Mouse (Mus musculus) lung, embryonic 14.5 days (tissue): ENCODE results near the gene Vmac. TPM values are rescaled to one million over a fixed set of nuclear protein-coding genes. Genes with fewer than 3 reads are reported as not detected.

Source experiments
- ATAC-seq: fragments of 200-750 bp; cut with Nextera tagmentation; 2 replicates; pipeline ENCODE4 v1.8.0; 2017; ENCODE audit warnings: mild to moderate bottlenecking, moderate TSS enrichment, moderate library complexity; ENCODE audit not compliant: insufficient read depth
- DNase-seq: peaks from one replicate; pipeline ENCODE4 v3.0.0-alpha.2; 2015
- H3K27ac ChIP-seq: fragments of 300-500 bp; sonication (generic); 2 replicates; pipeline ENCODE4 v1.5.1; 2014; ENCODE audit warnings: low read depth, mild to moderate bottlenecking, moderate library complexity
- H3K27me3 ChIP-seq: fragments of 300-500 bp; sonication (generic); 2 replicates; pipeline ENCODE4 v1.6.1; 2014; ENCODE audit warnings: low read length, control low read depth; ENCODE audit not compliant: insufficient read depth
- H3K36me3 ChIP-seq: fragments of 300-500 bp; sonication (generic); 2 replicates; pipeline ENCODE4 v1.6.1; 2014; ENCODE audit warnings: control low read depth; ENCODE audit not compliant: insufficient read depth
- H3K4me1 ChIP-seq: fragments of 300-500 bp; sonication (generic); 2 replicates; pipeline ENCODE4 v1.6.1; 2014; ENCODE audit warnings: antibody characterized with exemption, control low read depth; ENCODE audit not compliant: insufficient read depth
- H3K4me2 ChIP-seq: fragments of 300-500 bp; sonication (generic); 2 replicates; pipeline ENCODE4 v1.6.1; 2014; ENCODE audit warnings: mild to moderate bottlenecking
- H3K4me3 ChIP-seq: fragments of 300-500 bp; sonication (generic); 2 replicates; pipeline ENCODE4 v1.5.1; 2014; ENCODE audit warnings: low read depth, low read length
- H3K9ac ChIP-seq: fragments of 300-500 bp; sonication (generic); 2 replicates; pipeline ENCODE4 v1.6.1; 2014
- H3K9me3 ChIP-seq: fragments of 300-500 bp; sonication (generic); 2 replicates; pipeline ENCODE4 v1.6.1; 2016; ENCODE audit warnings: low read depth, low read length, control low read depth
- CTCF ChIP-seq: IDR thresholded peaks from 2 replicates; pipeline ENCODE4 v1.5.1; 2016; ENCODE audit warnings: antibody characterized with exemption, low read depth
- WGBS: fragments of 180-500 bp; shearing (Covaris S2); extraction: QIAGEN DNeasy Blood & Tissue Kit; methylation state at CpG from one replicate; pipeline ENCODE4 v1.1.7; 2014; 5-methylcytosine and 5-hydroxymethylcytosine counted together
- polyA plus RNA-seq: library from polyadenylated mRNA; unstranded; fragments of >200 nt; fragmentation: Nextera tagmentation; extraction: Ambion mirVana; gene quantifications from 2 replicates; pipeline ENCODE4 v1.2.1, GENCODE M21; 2014

Gene Vmac
- polyA plus RNA-seq, 1 experiment from 2014 or later, result 19.6 TPM

DNA sequence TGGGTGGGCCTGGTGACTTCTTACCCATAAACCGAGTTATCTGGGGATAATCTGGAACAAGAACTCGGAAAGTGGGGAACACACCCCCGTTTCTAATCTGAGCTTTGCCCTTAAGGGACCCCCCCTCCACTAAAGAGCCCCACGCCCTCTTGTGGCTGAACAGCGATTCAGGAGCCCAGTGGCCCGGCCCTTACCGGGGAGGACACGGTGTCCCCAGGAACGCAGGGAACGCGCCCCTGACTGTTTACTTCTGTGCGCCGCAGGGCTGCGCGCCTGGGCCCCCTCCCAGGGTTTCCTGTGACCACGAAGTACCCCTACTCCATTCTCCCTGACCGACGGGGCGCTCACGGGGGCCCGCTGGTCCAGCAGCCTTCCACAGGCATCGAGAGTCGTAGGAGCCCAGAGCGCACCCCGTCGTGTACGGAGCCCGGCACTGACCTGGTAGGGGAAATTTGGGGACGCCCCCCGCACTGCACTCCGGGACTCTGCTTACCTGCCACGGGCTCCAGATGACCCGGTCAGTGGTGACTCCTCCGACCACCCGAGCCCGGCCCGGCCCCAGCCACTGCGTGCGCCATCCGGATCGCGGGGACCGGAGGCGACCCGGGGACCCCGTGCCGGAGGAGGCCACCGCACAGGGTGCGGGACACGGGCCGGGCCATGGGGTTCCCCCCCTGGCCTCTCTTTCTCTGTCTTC is 39.0 kb upstream of the Vmac start:
- no peaks in the 10 kb centered on the region for H3K36me3 ChIP-seq
- peak overlapping the region; percentile 55 for H3K9ac ChIP-seq
- under 1% methylated on average over 45 of the region's 51 CpGs for WGBS
- H3K9me3 ChIP-seq, result no peaks in the 10 kb centered on the region
- peak overlapping the region; percentile 56 for H3K4me3 ChIP-seq
- H3K27ac ChIP-seq, result no peak overlapping the region
- H3K4me2 ChIP-seq, result peak overlapping the region; percentile 99
- H3K4me1 ChIP-seq, result no peaks in the 10 kb centered on the region; the same call in 1 of the 2 replicates
- ATAC-seq (peak; percentile 21), DNase-seq (no peak)
- TF ChIP-seq CTCF, result peak; percentile 56
- peaks cover 60% of the 10 kb centered on the region for H3K27me3 ChIP-seq

DNA sequence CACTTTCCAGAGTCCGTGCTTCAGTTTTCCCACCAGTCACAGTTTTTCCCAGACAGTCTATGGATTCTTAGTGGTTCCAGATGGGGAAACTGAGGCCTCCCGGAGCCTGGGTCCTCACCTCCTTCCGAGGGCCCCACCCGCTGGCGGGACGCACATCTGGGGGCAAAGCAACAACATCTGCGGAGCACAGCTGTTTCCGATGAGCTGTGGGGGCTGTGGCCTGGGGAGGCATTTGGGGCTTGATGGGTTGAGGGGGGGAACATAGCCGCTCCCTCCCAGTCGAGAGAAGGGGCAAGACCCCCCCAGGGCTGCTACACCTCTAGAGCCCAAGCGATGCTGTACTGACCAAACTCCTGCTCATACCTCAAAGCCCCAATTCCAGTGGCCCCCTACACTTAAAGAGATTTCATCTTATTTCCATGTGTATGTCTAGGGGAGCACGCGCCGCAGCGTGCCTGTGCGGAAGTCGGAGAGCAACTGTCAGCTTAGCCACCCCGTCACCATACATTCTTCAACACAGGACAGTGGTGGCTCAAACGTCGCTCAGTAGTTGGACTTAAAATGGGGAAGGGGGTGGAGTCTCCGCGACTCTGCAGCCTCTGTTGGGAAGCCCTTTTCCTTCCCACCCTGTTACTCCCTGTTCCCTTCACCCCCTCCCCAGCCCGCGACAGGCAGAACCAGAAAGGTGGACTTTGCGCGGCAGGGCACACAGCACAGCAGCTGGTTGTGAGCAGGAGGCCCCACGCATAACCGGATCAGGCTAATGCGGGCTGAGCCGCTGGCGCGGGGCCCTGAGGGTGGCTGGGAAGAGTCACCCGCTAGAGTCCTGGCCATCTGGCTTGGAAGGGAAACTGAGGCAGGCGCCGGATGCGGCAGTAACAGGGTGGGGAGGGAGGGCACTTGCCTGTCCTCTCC is 36.7 kb upstream of the Vmac start:
- Histone ChIP-seq H3K9ac (no peak overlapping the region), H3K27ac (no peak overlapping the region), H3K36me3 (no peaks in the 10 kb centered on the region), H3K4me2 (peak overlapping the region; percentile 37; the same call in 1 of the 2 replicates), H3K27me3 (peaks cover 73% of the 10 kb centered on the region), H3K4me1 (no peaks in the 10 kb centered on the region; the same call in 1 of the 2 replicates), H3K9me3 (no peaks in the 10 kb centered on the region), H3K4me3 (no peak overlapping the region)
- DNase-seq (peak; percentile 54), ATAC-seq (no peak)
- WGBS, result 14% methylated on average over 36 of the region's 36 CpGs
- no peak for TF ChIP-seq CTCF

DNA sequence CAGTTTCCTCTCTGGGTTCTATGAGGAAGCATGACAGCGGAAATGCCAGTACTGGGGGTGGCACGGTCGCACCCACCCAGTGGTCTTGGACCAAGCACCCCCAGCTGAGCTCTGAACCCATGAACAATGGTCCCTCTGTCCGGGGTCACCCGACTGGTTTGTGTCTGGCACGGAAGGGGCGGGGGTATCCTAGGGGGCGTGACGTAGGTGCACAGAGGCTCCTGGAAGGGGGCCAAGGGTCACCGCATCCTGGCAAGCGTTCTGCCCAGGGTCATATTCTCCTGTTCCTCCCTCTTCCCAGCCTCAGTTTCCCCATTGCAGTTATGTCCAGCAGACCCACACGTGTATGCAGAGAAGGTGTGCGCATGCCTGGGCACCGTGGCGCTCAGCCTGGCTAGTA is 35.6 kb upstream of the Vmac start:
- no peaks in the 10 kb centered on the region for H3K36me3 ChIP-seq
- no peak for TF ChIP-seq CTCF
- H3K4me2 ChIP-seq, result peak overlapping the region; percentile 15; the same call in 1 of the 2 replicates
- H3K27ac ChIP-seq, result no peak overlapping the region
- no peak overlapping the region for H3K4me3 ChIP-seq
- peaks cover 73% of the 10 kb centered on the region for H3K27me3 ChIP-seq
- WGBS, result 27% methylated on average over 15 of the region's 15 CpGs
- no peak overlapping the region for H3K9ac ChIP-seq
- DNase-seq (no peak), ATAC-seq (no peak)
- no peaks in the 10 kb centered on the region for H3K9me3 ChIP-seq
- H3K4me1 ChIP-seq, result no peaks in the 10 kb centered on the region; the same call in 1 of the 2 replicates

DNA sequence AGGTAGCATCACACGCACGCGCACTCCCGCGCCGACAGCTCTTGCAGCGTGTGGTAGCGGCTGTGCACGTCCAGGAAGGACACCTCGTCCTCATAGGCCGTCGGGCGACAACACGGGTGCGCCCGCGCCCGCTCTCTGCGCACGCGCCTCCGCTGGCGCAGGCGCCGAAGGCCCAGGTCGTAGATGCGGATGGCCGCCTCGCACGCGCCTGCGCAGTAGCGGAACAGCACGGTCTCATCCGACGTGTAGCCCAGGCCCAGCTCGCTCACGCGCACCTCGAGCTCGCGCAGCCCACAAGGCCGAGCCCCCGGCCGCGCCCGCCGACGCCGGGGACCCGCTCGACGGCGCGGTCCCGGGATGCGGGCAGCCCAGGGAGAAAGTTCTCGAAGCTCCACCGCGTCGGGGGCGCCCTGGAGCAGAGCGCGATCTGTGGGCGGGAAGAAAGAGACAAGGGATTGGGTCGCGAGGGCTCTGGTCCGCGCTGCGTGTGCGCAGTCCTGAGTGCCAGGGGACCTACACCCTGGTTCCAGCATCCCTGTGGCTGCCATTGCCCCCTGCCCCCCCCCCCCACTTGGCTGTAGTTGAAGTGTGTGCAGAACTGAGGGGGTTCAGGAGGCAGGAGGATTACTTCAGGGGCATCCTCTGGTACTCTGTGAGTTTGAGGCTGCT is 33.7 kb upstream of the Vmac start:
- no peak overlapping the region for H3K27ac ChIP-seq
- no peak for TF ChIP-seq CTCF
- peaks cover 60% of the 10 kb centered on the region for H3K27me3 ChIP-seq
- DNase-seq, result peak; percentile 80
- H3K9ac ChIP-seq, result peak overlapping the region; percentile 16; the same call in 1 of the 2 replicates
- peak; percentile 52 for ATAC-seq
- H3K4me3 ChIP-seq, result peak overlapping the region; percentile 28; the same call in 1 of the 2 replicates
- H3K4me1 ChIP-seq, result no peaks in the 10 kb centered on the region; the same call in 1 of the 2 replicates
- H3K4me2 ChIP-seq, result peak overlapping the region; percentile 54
- H3K36me3 ChIP-seq, result no peaks in the 10 kb centered on the region
- 20% methylated on average over 71 of the region's 71 CpGs for WGBS
- no peaks in the 10 kb centered on the region for H3K9me3 ChIP-seq

DNA sequence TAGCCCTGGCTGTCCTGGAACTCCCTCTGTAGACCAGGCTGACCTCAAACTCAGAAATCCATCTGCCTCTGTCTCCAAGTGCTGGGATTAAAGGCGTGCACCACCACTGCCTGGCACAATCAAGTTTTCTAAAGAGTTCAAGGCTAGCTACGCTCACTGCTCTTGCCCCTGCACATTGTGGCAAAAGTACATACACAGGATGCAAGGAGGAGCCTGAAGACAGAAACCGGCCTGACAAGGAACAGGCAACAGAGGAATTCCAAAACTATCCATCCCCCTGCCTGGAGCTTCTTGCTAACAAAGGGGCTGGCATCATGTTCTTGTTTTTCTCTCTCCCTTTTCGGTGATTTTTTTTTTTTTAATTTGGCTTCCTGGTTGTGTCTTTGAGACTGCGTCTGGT is 26.4 kb upstream of the Vmac start:
- 39% methylated on average over 5 of the region's 5 CpGs for WGBS
- TF ChIP-seq CTCF, result no peak
- DNase-seq (no peak), ATAC-seq (no peak)
- Histone ChIP-seq H3K4me1 (no peaks in the 10 kb centered on the region), H3K9ac (no peak overlapping the region), H3K4me3 (no peak overlapping the region), H3K36me3 (no peaks in the 10 kb centered on the region), H3K4me2 (no peak overlapping the region), H3K27me3 (no peaks in the 10 kb centered on the region), H3K9me3 (no peaks in the 10 kb centered on the region), H3K27ac (no peak overlapping the region)

DNA sequence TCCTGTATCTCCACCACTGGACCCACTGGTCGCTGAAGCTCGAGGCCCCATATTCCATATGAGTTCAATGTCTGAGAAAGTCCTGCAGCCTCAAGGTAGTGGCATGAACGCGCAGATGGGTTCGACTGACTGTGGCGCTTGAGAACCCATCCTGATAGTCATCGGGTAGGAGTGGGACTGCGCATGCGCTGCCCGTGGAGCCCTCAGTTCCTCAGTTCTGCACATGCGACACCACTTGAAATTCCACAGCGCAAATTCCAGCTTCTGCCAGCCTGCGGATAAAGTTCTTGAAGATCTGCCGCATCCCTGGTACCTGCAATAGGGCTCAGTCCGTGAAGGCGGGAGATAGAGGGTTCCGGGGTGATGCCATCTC is 23.0 kb upstream of the Vmac start:
- TF ChIP-seq CTCF, result no peak
- DNase-seq (no peak), ATAC-seq (peak; percentile 38; the same call in 1 of the 2 replicates)
- Histone ChIP-seq H3K4me3 (no peak overlapping the region), H3K27ac (no peak overlapping the region), H3K4me1 (no peaks in the 10 kb centered on the region), H3K4me2 (no peak overlapping the region), H3K9me3 (no peaks in the 10 kb centered on the region), H3K9ac (no peak overlapping the region), H3K36me3 (no peaks in the 10 kb centered on the region), H3K27me3 (no peaks in the 10 kb centered on the region)
- WGBS, result 64% methylated on average over 17 of the region's 17 CpGs
